Mouse (Mus musculus): ENCODE data around the gene Lurap1l. TPM values are rescaled to one million over a fixed set of nuclear protein-coding genes. Genes with fewer than 3 reads are reported as not detected.

The Lurap1l gene
- polyA plus RNA-seq, 1 experiment from 2014 or later = 15.3 TPM

GRCm38 (mm10) chr4:80881996-80882599, 28.3 kb upstream of the Lurap1l start:
- 78% methylated on average over 1 of the region's 1 CpGs for WGBS
- Histone ChIP-seq H3K27ac (ENCODE audit: low read depth, low read length) (no peak overlapping the region), H3K4me1 (ENCODE audit: control insufficient read depth, insufficient read depth, low read length) (no peaks in the 10 kb centered on the region), H3K36me3 (ENCODE audit: control insufficient read depth, insufficient read depth, low read length) (no peaks in the 10 kb centered on the region), H3K27me3 (ENCODE audit: control insufficient read depth, insufficient read depth, low read length) (no peaks in the 10 kb centered on the region), H3K4me2 (ENCODE audit: low read depth, low read length) (no peak overlapping the region), H3K9me3 (ENCODE audit: control insufficient read depth, low read length) (no peaks in the 10 kb centered on the region), H3K4me3 (ENCODE audit: low read depth, low read length) (no peak overlapping the region), H3K9ac (replicated peaks; ENCODE audit: low read depth, low read length) (no peak overlapping the region)
- ATAC-seq (ENCODE audit: low read depth) = no peak

GRCm38 (mm10) chr4:80886631-80887030, 23.8 kb upstream of the Lurap1l start:
- H3K9ac ChIP-seq (replicated peaks; ENCODE audit: low read depth, low read length) = no peak overlapping the region
- no peaks in the 10 kb centered on the region for H3K27me3 ChIP-seq (ENCODE audit: control insufficient read depth, insufficient read depth, low read length)
- no peaks in the 10 kb centered on the region for H3K4me1 ChIP-seq (ENCODE audit: control insufficient read depth, insufficient read depth, low read length)
- no peak for ATAC-seq (ENCODE audit: low read depth)
- no peak overlapping the region for H3K27ac ChIP-seq (ENCODE audit: low read depth, low read length)
- no peak overlapping the region for H3K4me3 ChIP-seq (ENCODE audit: low read depth, low read length)
- 84% methylated on average over 4 of the region's 4 CpGs for WGBS
- no peaks in the 10 kb centered on the region for H3K36me3 ChIP-seq (ENCODE audit: control insufficient read depth, insufficient read depth, low read length)
- H3K4me2 ChIP-seq (ENCODE audit: low read depth, low read length) = no peak overlapping the region
- no peaks in the 10 kb centered on the region for H3K9me3 ChIP-seq (ENCODE audit: control insufficient read depth, low read length)

GRCm38 (mm10) chr4:80891004-80891403, 19.4 kb upstream of the Lurap1l start:
- ATAC-seq (ENCODE audit: low read depth) = no peak
- no peak overlapping the region for H3K9ac ChIP-seq (replicated peaks; ENCODE audit: low read depth, low read length)
- H3K4me1 ChIP-seq (ENCODE audit: control insufficient read depth, insufficient read depth, low read length) = no peaks in the 10 kb centered on the region
- 97% methylated on average over 6 of the region's 6 CpGs for WGBS
- H3K27me3 ChIP-seq (ENCODE audit: control insufficient read depth, insufficient read depth, low read length) = no peaks in the 10 kb centered on the region
- no peaks in the 10 kb centered on the region for H3K9me3 ChIP-seq (ENCODE audit: control insufficient read depth, low read length)
- no peak overlapping the region for H3K4me3 ChIP-seq (ENCODE audit: low read depth, low read length)
- H3K4me2 ChIP-seq (ENCODE audit: low read depth, low read length) = no peak overlapping the region
- H3K27ac ChIP-seq (ENCODE audit: low read depth, low read length) = no peak overlapping the region
- H3K36me3 ChIP-seq (ENCODE audit: control insufficient read depth, insufficient read depth, low read length) = no peaks in the 10 kb centered on the region

- WGBS = 78% methylated on average over 4 of the region's 4 CpGs
- Histone ChIP-seq H3K4me3 (ENCODE audit: low read depth, low read length) (no peak overlapping the region), H3K27ac (ENCODE audit: low read depth, low read length) (no peak overlapping the region), H3K9me3 (ENCODE audit: control insufficient read depth, low read length) (no peaks in the 10 kb centered on the region), H3K27me3 (ENCODE audit: control insufficient read depth, insufficient read depth, low read length) (no peaks in the 10 kb centered on the region), H3K9ac (replicated peaks; ENCODE audit: low read depth, low read length) (no peak overlapping the region), H3K36me3 (ENCODE audit: control insufficient read depth, insufficient read depth, low read length) (no peaks in the 10 kb centered on the region), H3K4me2 (ENCODE audit: low read depth, low read length) (no peak overlapping the region), H3K4me1 (ENCODE audit: control insufficient read depth, insufficient read depth, low read length) (no peaks in the 10 kb centered on the region)
- ATAC-seq (ENCODE audit: low read depth) = no peak
Observed at GRCm38 (mm10) chr4:80895278-80895894, 15.1 kb upstream of the Lurap1l start.

GRCm38 (mm10) chr4:80906726-80907125, 3.7 kb upstream of the Lurap1l start:
- Histone ChIP-seq H3K27me3 (ENCODE audit: control insufficient read depth, insufficient read depth, low read length) (no peaks in the 10 kb centered on the region), H3K4me2 (ENCODE audit: low read depth, low read length) (no peak overlapping the region), H3K9me3 (ENCODE audit: control insufficient read depth, low read length) (no peaks in the 10 kb centered on the region), H3K4me3 (ENCODE audit: low read depth, low read length) (no peak overlapping the region), H3K4me1 (ENCODE audit: control insufficient read depth, insufficient read depth, low read length) (0 out of 2 replicates have a peak, but pooled peaks cover 2% of the 10 kb centered on the region), H3K27ac (ENCODE audit: low read depth, low read length) (no peak overlapping the region), H3K9ac (replicated peaks; ENCODE audit: low read depth, low read length) (no peak overlapping the region), H3K36me3 (ENCODE audit: control insufficient read depth, insufficient read depth, low read length) (no peaks in the 10 kb centered on the region)
- 80% methylated on average over 3 of the region's 3 CpGs for WGBS
- no peak for ATAC-seq (ENCODE audit: low read depth)

GRCm38 (mm10) chr4:80907973-80908372, 2.5 kb upstream of the Lurap1l start:
- no peaks in the 10 kb centered on the region for H3K9me3 ChIP-seq (ENCODE audit: control insufficient read depth, low read length)
- no peaks in the 10 kb centered on the region for H3K27me3 ChIP-seq (ENCODE audit: control insufficient read depth, insufficient read depth, low read length)
- H3K4me1 ChIP-seq (ENCODE audit: control insufficient read depth, insufficient read depth, low read length) = peaks cover 5% of the 10 kb centered on the region; the same call in 1 of the 2 replicates
- no peak overlapping the region for H3K4me2 ChIP-seq (ENCODE audit: low read depth, low read length)
- ATAC-seq (ENCODE audit: low read depth) = no peak
- H3K4me3 ChIP-seq (ENCODE audit: low read depth, low read length) = no peak overlapping the region
- WGBS = 87% methylated on average over 5 of the region's 5 CpGs
- no peak overlapping the region for H3K27ac ChIP-seq (ENCODE audit: low read depth, low read length)
- H3K36me3 ChIP-seq (ENCODE audit: control insufficient read depth, insufficient read depth, low read length) = no peaks in the 10 kb centered on the region
- no peak overlapping the region for H3K9ac ChIP-seq (replicated peaks; ENCODE audit: low read depth, low read length)

GRCm38 (mm10) chr4:80908902-80909301, 1.5 kb upstream of the Lurap1l start:
- Histone ChIP-seq H3K27ac (ENCODE audit: low read depth, low read length) (no peak overlapping the region), H3K4me2 (ENCODE audit: low read depth, low read length) (no peak overlapping the region), H3K9ac (replicated peaks; ENCODE audit: low read depth, low read length) (no peak overlapping the region), H3K9me3 (ENCODE audit: control insufficient read depth, low read length) (no peaks in the 10 kb centered on the region), H3K36me3 (ENCODE audit: control insufficient read depth, insufficient read depth, low read length) (no peaks in the 10 kb centered on the region), H3K4me3 (ENCODE audit: low read depth, low read length) (no peak overlapping the region), H3K4me1 (ENCODE audit: control insufficient read depth, insufficient read depth, low read length) (peaks cover 5% of the 10 kb centered on the region; the same call in 1 of the 2 replicates), H3K27me3 (ENCODE audit: control insufficient read depth, insufficient read depth, low read length) (no peaks in the 10 kb centered on the region)
- WGBS = 88% methylated on average over 4 of the region's 4 CpGs
- no peak for ATAC-seq (ENCODE audit: low read depth)

GRCm38 (mm10) chr4:80910871-80911701, 640 bp downstream of the Lurap1l start:
- under 1% methylated on average over 58 of the region's 58 CpGs for WGBS
- no peaks in the 10 kb centered on the region for H3K9me3 ChIP-seq (ENCODE audit: control insufficient read depth, low read length)
- H3K27ac ChIP-seq (ENCODE audit: low read depth, low read length) = peak overlapping the region; percentile 84
- peak overlapping the region; percentile 72 for H3K4me2 ChIP-seq (ENCODE audit: low read depth, low read length)
- peak overlapping the region; percentile 63 for H3K4me3 ChIP-seq (ENCODE audit: low read depth, low read length)
- peak; percentile 85 for ATAC-seq (ENCODE audit: low read depth)
- H3K36me3 ChIP-seq (ENCODE audit: control insufficient read depth, insufficient read depth, low read length) = no peaks in the 10 kb centered on the region
- peak overlapping the region; percentile 74 for H3K9ac ChIP-seq (replicated peaks; ENCODE audit: low read depth, low read length)
- no peaks in the 10 kb centered on the region for H3K27me3 ChIP-seq (ENCODE audit: control insufficient read depth, insufficient read depth, low read length)
- H3K4me1 ChIP-seq (ENCODE audit: control insufficient read depth, insufficient read depth, low read length) = peaks cover 5% of the 10 kb centered on the region; the same call in 1 of the 2 replicates
